Comparison of ENCODE assay signal across 21 mouse cellular contexts in genomic region chr6:12081722-12082121, GRCm38 (mm10).
DNase-seq lines count a peak whose midpoint lies in the region; ATAC-seq and TF ChIP-seq lines count a peak whose summit lies in the region.
"Had no signal": no experiment of that assay in that cellular context is flagged by ENCODE, and none has a peak within 500 bp of the region (broad histone marks: within the 10 kb centered on the region; RNA-seq: fewer than 3 reads in every experiment).

No protein-coding gene starts in this region.

- peak; percentile 20 to 29 for DNase-seq in kidney, postnatal 36 days
- no peak for DNase-seq in spleen, adult 2 months (ENCODE audit: low read depth in 1 of 2, low spot score in 2 of 2)
- no peak for DNase-seq in spleen, postnatal 36 days (ENCODE audit: low spot score in 2 of 2)
- DNase-seq in naive thymus-derived CD4-positive, alpha-beta T cell, adult 2 months (ENCODE audit: low read depth), result peak; percentile 25
- DNase-seq in frontal cortex, postnatal 10 days (ENCODE audit: low spot score in 2 of 2), result no peak
- DNase-seq in retina, embryonic 14.5 days (ENCODE audit: low spot score), result no peak
- DNase-seq: cerebellum, adult 8-10 months; heart, adult 11 months; heart, postnatal 14 days; lung, adult 18-20 months; thymus, adult 18-20 months had no signal

- no peak overlapping the region for H3K9ac ChIP-seq in kidney, embryonic 15.5 days
- H3K9ac ChIP-seq: heart, embryonic 12.5 days; hindbrain, embryonic 14.5 days had no signal

- TF ChIP-seq POLR2A in spleen, adult 2 months (IDR thresholded peaks at IDR 0.05; ENCODE audit: low read depth, low read length), result no peak

- H3K4me1 ChIP-seq in kidney, embryonic 15.5 days, result 0 out of 2 replicates have a peak, but pooled peaks cover 8% of the 10 kb centered on the region
- no peaks in the 10 kb centered on the region for H3K4me1 ChIP-seq in spleen, adult 2 months (ENCODE audit: control insufficient read depth, insufficient read depth, insufficient read length)
- H3K4me1 ChIP-seq: heart, embryonic 12.5 days had no signal

- no peak overlapping the region for H3K4me3 ChIP-seq in kidney, embryonic 15.5 days (replicated peaks)
- no peak overlapping the region for H3K4me3 ChIP-seq in spleen, adult 2 months (ENCODE audit: extremely low read depth, insufficient read depth, insufficient read length)
- H3K4me3 ChIP-seq: heart, embryonic 12.5 days; left cerebral cortex, adult 2 months; megakaryocyte, embryonic 14.5 days had no signal

- H3K36me3 ChIP-seq in kidney, embryonic 15.5 days, result peaks cover 17% of the 10 kb centered on the region
- H3K36me3 ChIP-seq in spleen, adult 2 months (ENCODE audit: control insufficient read depth, insufficient read depth, low read length), result peaks cover 2% of the 10 kb centered on the region; the same call in 1 of the 2 replicates

- TF ChIP-seq CTCF in spleen, adult 2 months (IDR thresholded peaks at IDR 0.05; ENCODE audit: extremely low read depth, insufficient read depth, insufficient read length, insufficient replicate concordance), result no peak

- H3K27me3 ChIP-seq in kidney, embryonic 15.5 days, result no peaks in the 10 kb centered on the region
- H3K27me3 ChIP-seq in spleen, adult 2 months (ENCODE audit: control insufficient read depth, insufficient read depth, low read length), result no peaks in the 10 kb centered on the region
- H3K27me3 ChIP-seq: CH12.LX; heart, embryonic 12.5 days; megakaryocyte, embryonic 14.5 days had no signal

- no peak for ATAC-seq in kidney, embryonic 15.5 days (replicated peaks; ENCODE audit: low FRiP score)
- peak; percentile 44 for ATAC-seq in activated CD4-positive, CD25-positive, alpha-beta regulatory T cell, adult 4 months
- ATAC-seq: intestine, postnatal 0 days; midbrain, embryonic 16.5 days had no signal

- no peak overlapping the region for H3K27ac ChIP-seq in kidney, embryonic 15.5 days
- peak overlapping the region; percentile 21; the same call in 1 of the 2 replicates for H3K27ac ChIP-seq in spleen, adult 2 months (ENCODE audit: insufficient read depth, low read length)
- H3K27ac ChIP-seq: hindbrain, embryonic 14.5 days; left cerebral cortex, adult 2 months had no signal

- H3K9me3 ChIP-seq in kidney, embryonic 15.5 days (replicated peaks), result no peaks in the 10 kb centered on the region
- H3K9me3 ChIP-seq: heart, embryonic 12.5 days; megakaryocyte, embryonic 14.5 days had no signal

- no peak overlapping the region for H3K4me2 ChIP-seq in kidney, embryonic 15.5 days
- H3K4me2 ChIP-seq: heart, embryonic 12.5 days; hindbrain, embryonic 14.5 days; liver, embryonic 11.5 days had no signal

- WGBS in kidney, embryonic 15.5 days, result 77% methylated on average over 2 of the region's 2 CpGs
- 66% methylated on average over 2 of the region's 2 CpGs for WGBS in spleen, adult 2 months

Comparison
In these comparisons a context has a peak if more than half of its experiments do, and no peak if none do; other contexts are left out.
1. DNase-seq: peak in kidney, postnatal 36 days (2 of 2) and naive thymus-derived CD4-positive, alpha-beta T cell, adult 2 months (single experiment); none in spleen, adult 2 months (0 of 2), spleen, postnatal 36 days (0 of 2), frontal cortex, postnatal 10 days (0 of 2) and retina, embryonic 14.5 days (single experiment).